Mouse (Mus musculus) effector memory CD4-positive, alpha-beta T cell, adult 5 months (primary cell): ENCODE results near the gene Gtf3c1. TPM values are rescaled to one million over a fixed set of nuclear protein-coding genes. Genes with fewer than 3 reads are reported as not detected.

ENCODE experiments used
- polyA plus RNA-seq: library from polyadenylated mRNA; unstranded; fragments of 100-300 nt; shearing (Covaris generic); gene quantifications from one replicate; pipeline ENCODE4 v1.2.1, GENCODE M21; 2017

Gene Gtf3c1
- 40.1 TPM for polyA plus RNA-seq

DNA sequence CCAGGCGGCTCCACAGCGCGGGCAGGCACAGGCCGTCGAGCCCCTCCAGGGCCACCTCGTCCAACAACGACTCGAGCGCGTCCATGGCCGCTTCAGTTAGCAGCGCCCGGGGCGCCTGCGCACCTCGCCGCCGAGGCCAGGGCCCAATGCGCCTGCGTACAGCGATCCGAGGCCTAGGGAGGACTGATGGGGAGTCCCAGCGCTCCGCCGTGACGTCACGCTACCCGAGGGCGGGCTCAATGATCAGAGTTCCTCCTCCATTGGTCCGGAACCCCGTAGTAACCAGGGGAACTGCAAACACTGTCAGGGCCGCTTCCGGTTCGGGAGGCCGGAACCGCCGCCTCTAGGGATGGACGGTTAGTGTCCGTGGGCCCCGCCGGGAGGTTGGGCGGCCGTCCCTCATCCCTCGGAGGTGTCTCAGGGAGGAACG lies at the start of gene Gtf3c1, which contains the start of gene D430042O09Rik:
Gene Gtf3c1, minus strand, starts transcription at position 188 of the 430 bp plus-strand sequence.
Gene D430042O09Rik, plus strand, starts transcription at position 296 of the 430 bp plus-strand sequence.

DNA sequence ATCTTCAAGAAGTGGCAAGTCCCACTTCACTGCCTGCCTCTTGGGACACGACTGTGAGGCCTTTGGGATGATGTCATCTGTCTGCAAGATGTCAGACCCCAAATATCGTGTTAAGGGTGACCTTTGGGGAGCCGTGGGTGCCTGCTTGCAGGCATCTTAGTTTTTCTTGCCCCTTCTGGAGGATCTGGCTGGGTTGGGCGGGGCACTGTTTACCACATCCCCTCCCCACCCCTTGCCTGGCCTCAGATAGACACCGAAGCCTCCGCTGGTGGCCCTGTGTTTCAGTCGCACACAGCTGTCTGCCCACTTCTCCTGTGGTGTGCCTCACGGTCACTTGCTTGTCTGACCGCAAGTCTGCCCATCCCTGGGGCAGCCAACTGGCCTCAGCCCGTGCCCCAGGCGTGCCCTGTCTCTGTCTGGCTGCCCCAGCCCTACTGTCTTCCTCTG lies 104.4 kb downstream of the Gtf3c1 start, which contains the start of gene Il21r:
Gene Il21r, plus strand, starts transcription at position 245 of the 447 bp plus-strand sequence.

Other genes with a start within 250 kb of the Gtf3c1 start
- 88.3 TPM for gene Nsmce1, start 216.2 kb downstream of the Gtf3c1 start, polyA plus RNA-seq
- 437 TPM for gene Il4ra, start 155.7 kb downstream of the Gtf3c1 start, polyA plus RNA-seq
- gene Il21r, start 104.4 kb downstream of the Gtf3c1 start, polyA plus RNA-seq: 791 TPM
- 8.1 TPM for gene D430042O09Rik, start 108 bp upstream of the Gtf3c1 start, polyA plus RNA-seq